Mouse (Mus musculus): ENCODE measurements around the gene Psg16.

DNA sequence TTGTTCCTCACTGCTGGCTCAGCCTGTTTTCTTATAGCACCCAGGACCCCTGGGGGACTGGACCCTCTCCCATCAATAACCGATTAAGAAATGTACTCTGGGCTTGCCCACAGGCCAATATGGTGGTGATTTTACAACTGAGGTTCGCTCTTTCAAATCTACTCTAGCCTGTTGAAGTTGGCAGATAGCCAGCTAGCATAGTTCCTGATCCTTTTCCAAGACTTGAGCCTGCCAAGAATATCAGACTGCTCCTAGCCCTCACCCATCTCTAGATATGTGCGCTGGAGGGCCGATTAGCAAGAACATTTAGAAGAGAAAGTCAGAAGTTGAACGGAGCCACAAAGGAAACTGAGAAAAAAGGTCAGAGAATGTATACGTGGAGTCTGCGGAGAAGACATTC, 85.2 kb downstream of the Psg16 start:
- TF ChIP-seq CTCF (IDR thresholded peaks at IDR 0.05; ENCODE audit: extremely low read depth, insufficient read length, insufficient replicate concordance, low read depth, low read length) (no peak), POLR2A (IDR thresholded peaks at IDR 0.05; ENCODE audit: low read depth, low read length) (no peak)
